Mouse (Mus musculus): Measurements from ENCODE around the gene Dhx9.
"Not testable (repeated sequence)": the region's sequence is repeated elsewhere in the genome, so short reads cannot be mapped to it uniquely, and the experiment has no call there.

GRCm38 (mm10) chr1:153509569-153509968 is 22.1 kb upstream of the Dhx9 start:
- TF ChIP-seq CTCF, EP300 (IDR thresholded peaks at IDR 0.05; ENCODE audit: low read depth): not testable (repeated sequence)

All from liver, embryonic 14.5 days (tissue).